Mouse (Mus musculus): Measurements from ENCODE around the gene Pop4.

Gene Pop4

GRCm38 (mm10) chr7:38219526-38219925 lies 51.7 kb downstream of the Pop4 start:
- no peak for DNase-seq (ENCODE audit: low spot score in 2 of 2)

GRCm38 (mm10) chr7:38218631-38219367 lies 52.4 kb downstream of the Pop4 start:
- no peak for DNase-seq (ENCODE audit: low spot score in 2 of 2)

GRCm38 (mm10) chr7:38217417-38218171 lies 53.6 kb downstream of the Pop4 start:
- peak in 1 of 2 experiments; percentile 74 for DNase-seq (ENCODE audit: low spot score in 2 of 2)

- no peak for DNase-seq (ENCODE audit: low spot score in 2 of 2)
Observed at GRCm38 (mm10) chr7:38215697-38216096, 55.5 kb downstream of the Pop4 start.

- no peak for DNase-seq (ENCODE audit: low spot score in 2 of 2)
Observed at GRCm38 (mm10) chr7:38215281-38215680, 55.9 kb downstream of the Pop4 start.

- no peak for DNase-seq (ENCODE audit: low spot score in 2 of 2)
Observed at GRCm38 (mm10) chr7:38214473-38215214, 56.6 kb downstream of the Pop4 start.

GRCm38 (mm10) chr7:38212651-38213062 lies 58.6 kb downstream of the Pop4 start:
- DNase-seq (ENCODE audit: low spot score in 2 of 2), result no peak
